Mouse (Mus musculus) neural tube, embryonic 15.5 days (tissue): ENCODE data around the gene Majin. TPM values are rescaled to one million over a fixed set of nuclear protein-coding genes. Genes with fewer than 3 reads are reported as not detected.

Source experiments
- microRNA counts: library from miRNA; unstranded; fragments of <30 nt; microRNA quantifications from one replicate; lab custom pipeline; 2016
- microRNA-seq: library from miRNA; unstranded; fragments of <30 nt; microRNA quantifications from one replicate; pipeline ENCODE4, GENCODE M21; 2017
- polyA plus RNA-seq: library from polyadenylated mRNA; unstranded; fragments of >200 nt; fragmentation: Nextera tagmentation; extraction: Ambion mirVana; gene quantifications from 2 replicates; pipeline ENCODE4 v1.2.1, GENCODE M21; 2015

The Majin gene
- polyA plus RNA-seq, 1 experiment from 2014 or later: not detected

MicroRNAs encoded within 50 kb of the gene (microRNA counts, 519-probe panel; counts per million panel counts)
- microRNA mmu-miR-192 (lab: Ali Mortazavi, UCI): 2,535 counts per million, percentile 59 among the panel's probes with 10 or more counts

Small RNAs within 50 kb of the gene (microRNA-seq; reads per million reads assigned to microRNA genes)
- gene Mir192 (56.6 reads per million, percentile 45 among the genes with 10 or more reads in this experiment), gene Mir194-2 (49.2 reads per million, percentile 43 among the genes with 10 or more reads in this experiment)

Other genes with a start within 250 kb of the Majin start
- 19.9 and 34.3 TPM in 2 replicates for gene Pola2, start 220.2 kb upstream of the Majin start, polyA plus RNA-seq
- gene Slc22a20, start 198.2 kb upstream of the Majin start, polyA plus RNA-seq: not detected in 2 replicates
- 6.4 and 12.3 TPM in 2 replicates for gene Capn1, start 168.5 kb upstream of the Majin start, polyA plus RNA-seq
- gene Syvn1, start 137.8 kb upstream of the Majin start, polyA plus RNA-seq: 31.4 and 34.3 TPM in 2 replicates
- gene Mrpl49, start 126.6 kb upstream of the Majin start, polyA plus RNA-seq: 60.1 and 66.9 TPM in 2 replicates
- 522 and 591 TPM in 2 replicates for gene Fau, start 126.5 kb upstream of the Majin start, polyA plus RNA-seq
- 30.4 and 31.2 TPM in 2 replicates for gene Znhit2, start 123.2 kb upstream of the Majin start, polyA plus RNA-seq
- 51.2 and 61.6 TPM in 2 replicates for gene Tm7sf2, start 116.0 kb upstream of the Majin start, polyA plus RNA-seq
- 80.8 and 83.8 TPM in 2 replicates for gene Vps51, start 107.2 kb upstream of the Majin start, polyA plus RNA-seq
- not detected in 2 replicates for gene Tmem262, start 104.4 kb upstream of the Majin start, polyA plus RNA-seq
- gene Gm28374, start 102.1 kb upstream of the Majin start, polyA plus RNA-seq: 0.96 and 1.5 TPM in 2 replicates
- 78.3 and 78.4 TPM in 2 replicates for gene Zfpl1, start 99.4 kb upstream of the Majin start, polyA plus RNA-seq
- 4.9 and 15.5 TPM in 2 replicates for gene Cdca5, start 99.4 kb upstream of the Majin start, polyA plus RNA-seq
- not detected in 2 replicates for gene AC131692.1, start 90.0 kb upstream of the Majin start, polyA plus RNA-seq
- gene Naaladl1, start 78.6 kb upstream of the Majin start, polyA plus RNA-seq: 0.42 and 4.1 TPM in 2 replicates
- gene Sac3d1, start 65.7 kb upstream of the Majin start, polyA plus RNA-seq: 52.7 and 53.4 TPM in 2 replicates
- 59.6 and 62.2 TPM in 2 replicates for gene Snx15, start 56.1 kb upstream of the Majin start, polyA plus RNA-seq
- 0.42 TPM in 1 of 2 replicates, not detected in the other for gene Batf2, start 43.4 kb upstream of the Majin start, polyA plus RNA-seq
- gene Arl2, start 42.8 kb upstream of the Majin start, polyA plus RNA-seq: 139 and 157 TPM in 2 replicates
- 0.75 TPM in 1 of 2 replicates, not detected in the other for gene Gpha2, start 42.0 kb downstream of the Majin start, polyA plus RNA-seq
- gene Ppp2r5b, start 51.5 kb downstream of the Majin start, polyA plus RNA-seq: 127 and 156 TPM in 2 replicates
- gene Atg2a, start 57.3 kb downstream of the Majin start, polyA plus RNA-seq: 12.5 and 12.9 TPM in 2 replicates
- 80.6 and 87.7 TPM in 2 replicates for gene Ehd1, start 92.3 kb downstream of the Majin start, polyA plus RNA-seq
- 0.33 and 0.36 TPM in 2 replicates for gene Cdc42bpg, start 122.1 kb downstream of the Majin start, polyA plus RNA-seq
- gene Men1, start 150.6 kb downstream of the Majin start, polyA plus RNA-seq: 71.4 and 71.6 TPM in 2 replicates
- gene Map4k2, start 156.7 kb downstream of the Majin start, polyA plus RNA-seq: 21.9 and 22.2 TPM in 2 replicates
- gene Sf1, start 179.3 kb downstream of the Majin start, polyA plus RNA-seq: 88.7 and 104 TPM in 2 replicates
- gene Pygm, start 200.0 kb downstream of the Majin start, polyA plus RNA-seq: 7.5 and 12.0 TPM in 2 replicates
- 197 and 217 TPM in 2 replicates for gene Rasgrp2, start 215.0 kb downstream of the Majin start, polyA plus RNA-seq
- 31.3 and 45.7 TPM in 2 replicates for gene Nrxn2, start 234.3 kb downstream of the Majin start, polyA plus RNA-seq